ENCODE assay signal across 9 mouse cellular contexts in the genomic region with DNA sequence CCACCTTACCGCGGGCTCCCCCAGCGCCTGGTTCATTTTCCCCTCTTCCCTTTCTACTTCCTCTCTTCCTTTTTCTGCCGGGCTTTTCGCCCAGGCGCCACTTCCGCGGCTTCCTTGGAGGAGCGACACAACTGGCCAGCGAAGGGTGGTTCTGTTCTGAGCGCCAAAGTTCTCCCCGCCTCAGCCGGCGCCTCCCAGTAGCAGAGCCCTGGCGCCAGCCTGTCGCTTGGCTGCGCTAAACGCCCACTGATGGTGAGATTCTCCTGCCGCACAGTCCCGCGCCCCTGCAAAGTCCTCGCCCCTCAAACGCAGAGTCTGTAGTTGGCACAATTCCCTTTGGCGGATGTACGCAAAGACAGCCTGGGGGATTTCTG. TPM values are rescaled to one million over a fixed set of nuclear protein-coding genes. Genes with fewer than 3 reads are reported as not detected.
DNase-seq lines count a peak whose midpoint lies in the region; ATAC-seq and TF ChIP-seq lines count a peak whose summit lies in the region.
"Had no signal": no experiment of that assay in that cellular context is flagged by ENCODE, and none has a peak within 500 bp of the region (broad histone marks: within the 10 kb centered on the region; RNA-seq: fewer than 3 reads in every experiment).

TSS of gene Grin3a (minus strand) at position 133 of the 374 bp plus-strand sequence.

- peak within 1 kb of the TSS; percentile 93 for H3K4me2 ChIP-seq in embryonic facial prominence, embryonic 14.5 days (ENCODE audit: low read depth, low read length)
- peak within 1 kb of the TSS; percentile 82 for H3K4me2 ChIP-seq in heart, embryonic 12.5 days
- peak within 1 kb of the TSS; percentile 93 for H3K4me2 ChIP-seq in kidney, embryonic 16.5 days (replicated peaks; ENCODE audit: low read depth, low read length)
- H3K4me2 ChIP-seq in limb, embryonic 13.5 days (replicated peaks): peak within 1 kb of the TSS; percentile 94
- H3K4me2 ChIP-seq in neural tube, embryonic 15.5 days: peak within 1 kb of the TSS; percentile 84

- H3K9ac ChIP-seq in embryonic facial prominence, embryonic 14.5 days (ENCODE audit: low read depth, low read length): peak within 1 kb of the TSS; percentile 49
- peak within 1 kb of the TSS; percentile 16; the same call in 1 of the 2 replicates for H3K9ac ChIP-seq in heart, embryonic 12.5 days
- H3K9ac ChIP-seq in kidney, embryonic 16.5 days (replicated peaks; ENCODE audit: low read length): peak within 1 kb of the TSS; percentile 50
- peak within 1 kb of the TSS; percentile 67 for H3K9ac ChIP-seq in limb, embryonic 13.5 days
- H3K9ac ChIP-seq in neural tube, embryonic 15.5 days (replicated peaks): peak within 1 kb of the TSS; percentile 70

- no peaks in the 10 kb centered on the region for H3K4me1 ChIP-seq in lung, adult 2 months (ENCODE audit: control insufficient read depth, insufficient read depth, low read length)
- H3K4me1 ChIP-seq in embryonic facial prominence, embryonic 14.5 days (ENCODE audit: control insufficient read depth, insufficient read depth, low read length): peaks cover 3% of the 10 kb centered on the region; the same call in 1 of the 2 replicates
- peaks cover 14% of the 10 kb centered on the region for H3K4me1 ChIP-seq in heart, embryonic 12.5 days (replicated peaks)
- peaks cover 12% of the 10 kb centered on the region; the same call in 1 of the 2 replicates for H3K4me1 ChIP-seq in kidney, embryonic 16.5 days (ENCODE audit: insufficient read depth, low read length)
- peaks cover 16% of the 10 kb centered on the region for H3K4me1 ChIP-seq in limb, embryonic 13.5 days
- H3K4me1 ChIP-seq in neural tube, embryonic 15.5 days: peaks cover 25% of the 10 kb centered on the region

- DNase-seq in lung, adult 2 months: no peak
- no peak for DNase-seq in lung, postnatal 25 days (ENCODE audit: low spot score)
- DNase-seq in embryonic facial prominence, embryonic 14.5 days (ENCODE audit: low spot score): peak; percentile 88
- no peak for DNase-seq in spleen, adult 12 weeks (ENCODE audit: low spot score)

- no peaks in the 10 kb centered on the region for H3K36me3 ChIP-seq in embryonic facial prominence, embryonic 14.5 days (ENCODE audit: control insufficient read depth, insufficient read depth, low read length)
- H3K36me3 ChIP-seq in heart, embryonic 12.5 days: no peaks in the 10 kb centered on the region
- no peaks in the 10 kb centered on the region for H3K36me3 ChIP-seq in kidney, embryonic 16.5 days (ENCODE audit: insufficient read depth, low read length)
- H3K36me3 ChIP-seq in limb, embryonic 13.5 days: no peaks in the 10 kb centered on the region
- H3K36me3 ChIP-seq in neural tube, embryonic 15.5 days: no peaks in the 10 kb centered on the region

- peak; percentile 93 for ATAC-seq in embryonic facial prominence, embryonic 14.5 days (ENCODE audit: low read depth)
- peak; percentile 87 for ATAC-seq in heart, embryonic 12.5 days (ENCODE audit: insufficient number of reproducible peaks, low FRiP score)
- ATAC-seq in kidney, embryonic 16.5 days (ENCODE audit: low FRiP score, low TSS enrichment): peak; percentile 93
- peak; percentile 87 for ATAC-seq in limb, embryonic 13.5 days (ENCODE audit: low FRiP score, low read depth)
- ATAC-seq in neural tube, embryonic 15.5 days (ENCODE audit: low FRiP score): peak; percentile 95

- TF ChIP-seq POLR2A in lung, adult 2 months (IDR thresholded peaks at IDR 0.05; ENCODE audit: borderline replicate concordance, extremely low read depth, low read depth, low read length): no peak

- under 1% methylated on average over 25 of the region's 25 CpGs for WGBS in lung, adult 2 months
- WGBS in embryonic facial prominence, embryonic 14.5 days: under 1% methylated on average over 25 of the region's 25 CpGs
- WGBS in heart, embryonic 12.5 days: under 1% methylated on average over 25 of the region's 25 CpGs
- 0% methylated on average over 25 of the region's 25 CpGs for WGBS in kidney, embryonic 16.5 days
- under 1% methylated on average over 25 of the region's 25 CpGs for WGBS in limb, embryonic 13.5 days
- WGBS in neural tube, embryonic 15.5 days: under 1% methylated on average over 25 of the region's 25 CpGs

- peak within 1 kb of the TSS; percentile 43 for H3K4me3 ChIP-seq in lung, adult 2 months (replicated peaks; ENCODE audit: extremely low read depth, low read depth, low read length)
- peak within 1 kb of the TSS; percentile 54 for H3K4me3 ChIP-seq in embryonic facial prominence, embryonic 14.5 days (ENCODE audit: low read depth, low read length)
- peak within 1 kb of the TSS; percentile 52 for H3K4me3 ChIP-seq in heart, embryonic 12.5 days
- peak within 1 kb of the TSS; percentile 57 for H3K4me3 ChIP-seq in kidney, embryonic 16.5 days (ENCODE audit: low read length)
- peak within 1 kb of the TSS; percentile 59 for H3K4me3 ChIP-seq in limb, embryonic 13.5 days
- peak within 1 kb of the TSS; percentile 71 for H3K4me3 ChIP-seq in neural tube, embryonic 15.5 days (replicated peaks)

- H3K27ac ChIP-seq in embryonic facial prominence, embryonic 14.5 days (replicated peaks; ENCODE audit: low read depth, low read length): no peak within 1 kb of the TSS
- no peak within 1 kb of the TSS for H3K27ac ChIP-seq in heart, embryonic 12.5 days (ENCODE audit: poor library complexity, severe bottlenecking)
- H3K27ac ChIP-seq in kidney, embryonic 16.5 days (ENCODE audit: low read length): no peak within 1 kb of the TSS
- H3K27ac ChIP-seq in limb, embryonic 13.5 days: no peak within 1 kb of the TSS
- peak within 1 kb of the TSS; percentile 76 for H3K27ac ChIP-seq in neural tube, embryonic 15.5 days (replicated peaks)
- H3K27ac ChIP-seq: macrophage had no signal

- H3K9me3 ChIP-seq in embryonic facial prominence, embryonic 14.5 days (ENCODE audit: control insufficient read depth, low read length): no peaks in the 10 kb centered on the region
- no peaks in the 10 kb centered on the region for H3K9me3 ChIP-seq in heart, embryonic 12.5 days (replicated peaks)
- no peaks in the 10 kb centered on the region for H3K9me3 ChIP-seq in kidney, embryonic 16.5 days (ENCODE audit: low read length)
- no peaks in the 10 kb centered on the region for H3K9me3 ChIP-seq in limb, embryonic 13.5 days
- H3K9me3 ChIP-seq in neural tube, embryonic 15.5 days (replicated peaks): no peaks in the 10 kb centered on the region

- H3K27me3 ChIP-seq in embryonic facial prominence, embryonic 14.5 days (replicated peaks; ENCODE audit: control insufficient read depth, insufficient read depth, low read length): peaks cover 41% of the 10 kb centered on the region
- H3K27me3 ChIP-seq in heart, embryonic 12.5 days (replicated peaks): peaks cover 33% of the 10 kb centered on the region
- H3K27me3 ChIP-seq in kidney, embryonic 16.5 days (ENCODE audit: insufficient read depth, low read length): peaks cover 35% of the 10 kb centered on the region
- H3K27me3 ChIP-seq in limb, embryonic 13.5 days: peaks cover 69% of the 10 kb centered on the region
- H3K27me3 ChIP-seq in neural tube, embryonic 15.5 days (replicated peaks): no peaks in the 10 kb centered on the region; the same call in 1 of the 2 replicates

- TF ChIP-seq CTCF in lung, adult 2 months (IDR thresholded peaks at IDR 0.05; ENCODE audit: insufficient read depth, low read length): 0 out of 2 replicates have a peak, but pooled peaks have one; percentile 8

RNA-seq across cellular contexts. Expression of gene Grin3a, which starts in this region (rescaled TPM):
- polyA plus RNA-seq in lung, adult 2 months (2012; rRNA removed): 0.05 and 0.08 TPM in 2 replicates
- polyA plus RNA-seq in embryonic facial prominence, embryonic 14.5 days (2014; fragmentation: Nextera tagmentation; extraction: Ambion mirVana): 3.5 and 3.6 TPM in 2 replicates
- 1.2 and 1.5 TPM in 2 replicates for polyA plus RNA-seq in heart, embryonic 12.5 days (2016; fragmentation: Nextera tagmentation; extraction: Ambion mirVana)
- 0.64 and 0.86 TPM in 2 replicates for polyA plus RNA-seq in kidney, embryonic 16.5 days (2015; fragmentation: Nextera tagmentation; extraction: Ambion mirVana)
- polyA plus RNA-seq in limb, embryonic 13.5 days (2015; fragmentation: Nextera tagmentation; extraction: Ambion mirVana): 4.2 and 4.5 TPM in 2 replicates
- polyA plus RNA-seq in neural tube, embryonic 15.5 days (2015; fragmentation: Nextera tagmentation; extraction: Ambion mirVana): 23.7 and 29.5 TPM in 2 replicates
- polyA plus RNA-seq: macrophage had no signal

Comparison
In these comparisons a context has a peak if more than half of its experiments do, and no peak if none do; other contexts are left out.
1. Peak in ATAC-seq, H3K4me3 ChIP-seq, H3K9ac ChIP-seq and H3K4me2 ChIP-seq in kidney, embryonic 16.5 days; RNA of the gene not detected or under 1 TPM.
2. H3K9ac ChIP-seq: peak in every context shown above with its lines; median percentile 70 in neural tube, embryonic 15.5 days; 67 in limb, embryonic 13.5 days; 50 in kidney, embryonic 16.5 days; 49 in embryonic facial prominence, embryonic 14.5 days; 16 in heart, embryonic 12.5 days.